Mouse (Mus musculus) lung, embryonic 14.5 days (tissue): Measurements from ENCODE around the gene Traf7. TPM values are rescaled to one million over a fixed set of nuclear protein-coding genes. Genes with fewer than 3 reads are reported as not detected.

ENCODE experiments used
- ATAC-seq: fragments of 200-750 bp; cut with Nextera tagmentation; 2 replicates; pipeline ENCODE4 v1.8.0; 2017; ENCODE audit warnings: mild to moderate bottlenecking, moderate TSS enrichment, moderate library complexity; ENCODE audit not compliant: insufficient read depth
- DNase-seq: peaks from one replicate; pipeline ENCODE4 v3.0.0-alpha.2; 2015
- H3K27ac ChIP-seq: fragments of 300-500 bp; sonication (generic); 2 replicates; pipeline ENCODE4 v1.5.1; 2014; ENCODE audit warnings: low read depth, mild to moderate bottlenecking, moderate library complexity
- H3K27me3 ChIP-seq: fragments of 300-500 bp; sonication (generic); 2 replicates; pipeline ENCODE4 v1.6.1; 2014; ENCODE audit warnings: low read length, control low read depth; ENCODE audit not compliant: insufficient read depth
- H3K36me3 ChIP-seq: fragments of 300-500 bp; sonication (generic); 2 replicates; pipeline ENCODE4 v1.6.1; 2014; ENCODE audit warnings: control low read depth; ENCODE audit not compliant: insufficient read depth
- H3K4me1 ChIP-seq: fragments of 300-500 bp; sonication (generic); 2 replicates; pipeline ENCODE4 v1.6.1; 2014; ENCODE audit warnings: antibody characterized with exemption, control low read depth; ENCODE audit not compliant: insufficient read depth
- H3K4me2 ChIP-seq: fragments of 300-500 bp; sonication (generic); 2 replicates; pipeline ENCODE4 v1.6.1; 2014; ENCODE audit warnings: mild to moderate bottlenecking
- H3K4me3 ChIP-seq: fragments of 300-500 bp; sonication (generic); 2 replicates; pipeline ENCODE4 v1.5.1; 2014; ENCODE audit warnings: low read depth, low read length
- H3K9ac ChIP-seq: fragments of 300-500 bp; sonication (generic); 2 replicates; pipeline ENCODE4 v1.6.1; 2014
- H3K9me3 ChIP-seq: fragments of 300-500 bp; sonication (generic); 2 replicates; pipeline ENCODE4 v1.6.1; 2016; ENCODE audit warnings: low read depth, low read length, control low read depth
- CTCF ChIP-seq: IDR thresholded peaks from 2 replicates; pipeline ENCODE4 v1.5.1; 2016; ENCODE audit warnings: antibody characterized with exemption, low read depth
- WGBS: fragments of 180-500 bp; shearing (Covaris S2); extraction: QIAGEN DNeasy Blood & Tissue Kit; methylation state at CpG from one replicate; pipeline ENCODE4 v1.1.7; 2014; 5-methylcytosine and 5-hydroxymethylcytosine counted together
- polyA plus RNA-seq: library from polyadenylated mRNA; unstranded; fragments of >200 nt; fragmentation: Nextera tagmentation; extraction: Ambion mirVana; gene quantifications from 2 replicates; pipeline ENCODE4 v1.2.1, GENCODE M21; 2014

Traf7 gene
- polyA plus RNA-seq, 1 experiment from 2014 or later, result 106 TPM

- Histone ChIP-seq H3K9me3 (no peaks in the 10 kb centered on the region), H3K4me1 (0 out of 2 replicates have a peak, but pooled peaks cover 7% of the 10 kb centered on the region), H3K27me3 (peaks cover 17% of the 10 kb centered on the region), H3K36me3 (no peaks in the 10 kb centered on the region), H3K27ac (no peak overlapping the region), H3K4me2 (no peak overlapping the region), H3K4me3 (no peak overlapping the region), H3K9ac (no peak overlapping the region)
- TF ChIP-seq CTCF, result no peak
- no peak for ATAC-seq
- no peak for DNase-seq
- 83% methylated on average over 3 of the region's 3 CpGs for WGBS
Measured at GRCm38 (mm10) chr17:24483495-24483894, 44.2 kb downstream of the Traf7 start.

- Histone ChIP-seq H3K9me3 (no peaks in the 10 kb centered on the region), H3K9ac (no peak overlapping the region), H3K4me3 (no peak overlapping the region), H3K27ac (no peak overlapping the region), H3K4me1 (peaks cover 7% of the 10 kb centered on the region; the same call in 1 of the 2 replicates), H3K27me3 (no peaks in the 10 kb centered on the region), H3K36me3 (peaks cover 9% of the 10 kb centered on the region), H3K4me2 (no peak overlapping the region)
- no peak for TF ChIP-seq CTCF
- no peak for DNase-seq
- whole genome bisulfite sequencing, result 89% methylated on average over 20 of the region's 20 CpGs
- ATAC-seq, result no peak
Measured at GRCm38 (mm10) chr17:24481027-24481815, 46.5 kb downstream of the Traf7 start.

GRCm38 (mm10) chr17:24480201-24480826, 47.4 kb downstream of the Traf7 start:
- no peak for ATAC-seq
- no peaks in the 10 kb centered on the region for H3K9me3 ChIP-seq
- peak; percentile 44 for DNase-seq
- 61% methylated on average over 3 of the region's 3 CpGs for WGBS
- H3K36me3 ChIP-seq, result peaks cover 18% of the 10 kb centered on the region
- peaks cover 4% of the 10 kb centered on the region; the same call in 1 of the 2 replicates for H3K4me1 ChIP-seq
- peak; percentile 40 for TF ChIP-seq CTCF
- peak overlapping the region; percentile 62 for H3K4me2 ChIP-seq
- no peaks in the 10 kb centered on the region for H3K27me3 ChIP-seq
- 0 out of 2 replicates have a peak overlapping the region, but pooled peaks have one; percentile 12 for H3K27ac ChIP-seq
- no peak overlapping the region for H3K4me3 ChIP-seq
- H3K9ac ChIP-seq, result peak overlapping the region; percentile 20; the same call in 1 of the 2 replicates

GRCm38 (mm10) chr17:24479431-24479830, 48.3 kb downstream of the Traf7 start:
- no peak overlapping the region for H3K9ac ChIP-seq

GRCm38 (mm10) chr17:24478663-24479380, 48.9 kb downstream of the Traf7 start, which contains the start of gene Mlst8:
TSS of gene Mlst8 (minus strand) at chr17:24479078.
- Histone ChIP-seq H3K4me2 (peak within 1 kb of the TSS; percentile 62), H3K27ac (peak within 1 kb of the TSS; percentile 96), H3K4me1 (peaks cover 3% of the 10 kb centered on the region; the same call in 1 of the 2 replicates), H3K36me3 (peaks cover 33% of the 10 kb centered on the region), H3K4me3 (peak within 1 kb of the TSS; percentile 73), H3K9ac (peak within 1 kb of the TSS; percentile 82), H3K27me3 (no peaks in the 10 kb centered on the region), H3K9me3 (no peaks in the 10 kb centered on the region)
- ATAC-seq (peak; percentile 96), DNase-seq (peak; percentile 99)
- under 1% methylated on average over 48 of the region's 48 CpGs for WGBS
- TF ChIP-seq CTCF, result peak; percentile 92

More at GRCm38 (mm10) chr17:24479431-24479830, 48.3 kb downstream of the Traf7 start:
- peak; percentile 31 for DNase-seq
- ATAC-seq, result no peak
- Histone ChIP-seq H3K4me3 (peak overlapping the region; percentile 73), H3K9me3 (no peaks in the 10 kb centered on the region), H3K4me2 (peak overlapping the region; percentile 62), H3K27me3 (no peaks in the 10 kb centered on the region), H3K4me1 (peaks cover 3% of the 10 kb centered on the region; the same call in 1 of the 2 replicates), H3K27ac (peak overlapping the region; percentile 72; the same call in 1 of the 2 replicates), H3K36me3 (peaks cover 27% of the 10 kb centered on the region)
- no peak for TF ChIP-seq CTCF
- WGBS, result 9% methylated on average over 1 of the region's 1 CpGs

GRCm38 (mm10) chr17:24477985-24478600, 49.6 kb downstream of the Traf7 start:
- no peak for TF ChIP-seq CTCF
- ATAC-seq (peak; percentile 42), DNase-seq (peak; percentile 30)

More at GRCm38 (mm10) chr17:24477985-24478600, 49.6 kb downstream of the Traf7 start:
- Histone ChIP-seq H3K4me3 (peak overlapping the region; percentile 73), H3K4me1 (peaks cover 3% of the 10 kb centered on the region; the same call in 1 of the 2 replicates), H3K4me2 (peak overlapping the region; percentile 62), H3K27me3 (no peaks in the 10 kb centered on the region), H3K9me3 (no peaks in the 10 kb centered on the region), H3K9ac (peak overlapping the region; percentile 82), H3K36me3 (peaks cover 40% of the 10 kb centered on the region), H3K27ac (no peak overlapping the region)
- 40% methylated on average over 11 of the region's 11 CpGs for WGBS
